Mouse (Mus musculus): ENCODE measurements around the gene Wwc1.

DNA sequence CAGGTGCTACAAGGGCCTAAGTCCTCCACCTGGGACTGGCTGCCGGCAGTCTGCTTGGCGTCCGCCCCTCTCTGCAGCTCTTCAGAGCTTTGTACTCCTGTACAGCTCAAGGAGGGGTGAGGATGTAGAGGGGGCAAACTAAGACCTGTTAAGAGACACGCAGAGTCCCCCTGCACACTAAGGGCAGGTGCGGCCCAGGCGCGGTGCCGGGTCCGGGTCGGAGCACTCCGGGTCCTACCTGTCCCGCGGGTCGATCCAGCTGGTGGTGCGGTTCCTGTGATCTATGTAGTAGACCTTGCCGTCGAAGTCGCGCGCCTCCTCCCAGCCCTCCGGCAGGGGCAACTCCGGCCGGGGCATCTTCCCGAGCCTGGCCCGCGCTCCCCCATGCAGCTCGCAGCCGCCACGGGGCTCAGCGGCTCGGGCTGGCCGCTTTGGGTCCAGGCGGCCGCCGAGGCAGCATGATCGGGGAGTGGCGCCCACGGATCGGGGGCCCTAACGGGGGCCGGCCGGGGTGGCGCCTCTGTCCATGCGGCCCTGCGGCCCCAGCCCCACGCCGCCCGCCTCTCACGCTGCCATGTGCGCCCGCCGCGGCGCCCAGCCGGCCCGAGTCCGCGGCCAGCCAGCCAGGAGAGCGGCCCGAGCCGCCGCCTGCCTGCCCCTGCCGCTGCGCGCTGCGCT, 455 bp downstream of the Wwc1 start:
- TF ChIP-seq CTCF (IDR thresholded peaks at IDR 0.05; ENCODE audit: borderline replicate concordance, control insufficient read depth, extremely low read depth, insufficient read depth, low read length, poor library complexity), result no peak
- no peak for TF ChIP-seq POLR2A (IDR thresholded peaks at IDR 0.05; ENCODE audit: control insufficient read depth, extremely low read depth, insufficient read depth, low read length, poor library complexity)
